Mouse (Mus musculus) intestine, embryonic 15.5 days (tissue): Measurements from ENCODE around the gene Wtap. TPM values are rescaled to one million over a fixed set of nuclear protein-coding genes. Genes with fewer than 3 reads are reported as not detected.
"Not testable (repeated sequence)": the region's sequence is repeated elsewhere in the genome, so short reads cannot be mapped to it uniquely, and the experiment has no call there.

Experiments used
- ATAC-seq: fragments of 200-750 bp; cut with Nextera tagmentation; 2 replicates; pipeline ENCODE4 v1.8.0; 2017; ENCODE audit warnings: moderate TSS enrichment, moderate library complexity
- H3K27ac ChIP-seq: fragments of 300-500 bp; sonication (generic); 2 replicates; pipeline ENCODE4 v1.5.1; 2015; ENCODE audit warnings: mild to moderate bottlenecking, inconsistent platforms
- H3K27me3 ChIP-seq: fragments of 300-500 bp; sonication (generic); replicated peaks from 2 replicates; pipeline ENCODE4 v1.6.1; 2015; ENCODE audit warnings: inconsistent platforms
- H3K36me3 ChIP-seq: fragments of 300-500 bp; sonication (generic); 2 replicates; pipeline ENCODE4 v1.6.1; 2015; ENCODE audit warnings: inconsistent platforms
- H3K4me1 ChIP-seq: fragments of 300-500 bp; sonication (generic); replicated peaks from 2 replicates; pipeline ENCODE4 v1.6.1; 2015; ENCODE audit warnings: inconsistent platforms
- H3K4me2 ChIP-seq: fragments of 300-500 bp; sonication (generic); replicated peaks from 2 replicates; pipeline ENCODE4 v1.6.1; 2015; ENCODE audit warnings: mild to moderate bottlenecking, inconsistent platforms
- H3K4me3 ChIP-seq: fragments of 300-500 bp; sonication (generic); replicated peaks from 2 replicates; pipeline ENCODE4 v1.5.1; 2015; ENCODE audit warnings: inconsistent platforms
- H3K9ac ChIP-seq: fragments of 300-500 bp; sonication (generic); 2 replicates; pipeline ENCODE4 v1.6.1; 2015; ENCODE audit warnings: inconsistent platforms
- H3K9me3 ChIP-seq: fragments of 300-500 bp; sonication (generic); 2 replicates; pipeline ENCODE4 v1.6.1; 2016; ENCODE audit warnings: inconsistent platforms
- WGBS: fragments of 180-500 bp; shearing (Covaris S2); methylation state at CpG from one replicate; pipeline ENCODE4 v1.1.7; 2015; 5-methylcytosine and 5-hydroxymethylcytosine counted together
- polyA plus RNA-seq: library from polyadenylated mRNA; unstranded; fragments of >200 nt; fragmentation: Nextera tagmentation; extraction: Ambion mirVana; gene quantifications from 2 replicates; pipeline ENCODE4 v1.2.1, GENCODE M21; 2015

Wtap gene
- polyA plus RNA-seq, 1 experiment from 2014 or later = 120 TPM

- peak overlapping the region; percentile 100 for H3K27ac ChIP-seq
- 0 out of 2 replicates have a peak, but pooled peaks cover 4% of the 10 kb centered on the region for H3K36me3 ChIP-seq
- peak overlapping the region; percentile 66 for H3K4me2 ChIP-seq
- H3K4me3 ChIP-seq = peak overlapping the region; percentile 100
- ATAC-seq = peak; percentile 94
- H3K9ac ChIP-seq = peak overlapping the region; percentile 100
- H3K27me3 ChIP-seq = no peaks in the 10 kb centered on the region
- H3K9me3 ChIP-seq = no peaks in the 10 kb centered on the region
- H3K4me1 ChIP-seq = 0 out of 2 replicates have a peak, but pooled peaks cover 2% of the 10 kb centered on the region
- under 1% methylated on average over 51 of the region's 51 CpGs for WGBS
Observed at GRCm38 (mm10) chr17:12992470-12992991, 1.4 kb downstream of the Wtap start.

- under 1% methylated on average over 74 of the region's 84 CpGs for WGBS
- Histone ChIP-seq H3K4me3 (peak overlapping the region; percentile 100), H3K27me3 (no peaks in the 10 kb centered on the region), H3K36me3 (0 out of 2 replicates have a peak, but pooled peaks cover 4% of the 10 kb centered on the region), H3K9me3 (no peaks in the 10 kb centered on the region), H3K4me1 (0 out of 2 replicates have a peak, but pooled peaks cover 2% of the 10 kb centered on the region), H3K4me2 (peak overlapping the region; percentile 66), H3K27ac (peak overlapping the region; percentile 100), H3K9ac (peak overlapping the region; percentile 100)
- ATAC-seq = peak; percentile 96
Observed at GRCm38 (mm10) chr17:12991635-12992358, 2.2 kb downstream of the Wtap start.

- under 1% methylated on average over 12 of the region's 12 CpGs for WGBS
- H3K4me3 ChIP-seq = peak overlapping the region; percentile 100
- ATAC-seq = no peak
- 0 out of 2 replicates have a peak, but pooled peaks cover 4% of the 10 kb centered on the region for H3K36me3 ChIP-seq
- no peaks in the 10 kb centered on the region for H3K9me3 ChIP-seq
- H3K9ac ChIP-seq = peak overlapping the region; percentile 100
- H3K4me1 ChIP-seq = 0 out of 2 replicates have a peak, but pooled peaks cover 2% of the 10 kb centered on the region
- H3K4me2 ChIP-seq = peak overlapping the region; percentile 60
- H3K27me3 ChIP-seq = no peaks in the 10 kb centered on the region
- H3K27ac ChIP-seq = peak overlapping the region; percentile 100
Observed at GRCm38 (mm10) chr17:12991194-12991634, 2.8 kb downstream of the Wtap start.

- no peak for ATAC-seq
- Histone ChIP-seq H3K9me3 (no peaks in the 10 kb centered on the region), H3K9ac (peak overlapping the region; percentile 100), H3K4me3 (peak overlapping the region; percentile 100), H3K4me1 (0 out of 2 replicates have a peak, but pooled peaks cover 2% of the 10 kb centered on the region), H3K27me3 (no peaks in the 10 kb centered on the region), H3K27ac (peak overlapping the region; percentile 100; the same call in 1 of the 2 replicates), H3K36me3 (0 out of 2 replicates have a peak, but pooled peaks cover 4% of the 10 kb centered on the region), H3K4me2 (peak overlapping the region; percentile 60)
- 41% methylated on average over 8 of the region's 8 CpGs for WGBS
Observed at GRCm38 (mm10) chr17:12990567-12991145, 3.3 kb downstream of the Wtap start.

- H3K36me3 ChIP-seq, H3K4me3 ChIP-seq, H3K4me2 ChIP-seq, ATAC-seq, H3K27ac ChIP-seq, H3K27me3 ChIP-seq, H3K9me3 ChIP-seq, H3K9ac ChIP-seq, H3K4me1 ChIP-seq: not testable (repeated sequence)
- 96% methylated on average over 8 of the region's 8 CpGs for WGBS
Observed at GRCm38 (mm10) chr17:12988096-12988495, 5.9 kb downstream of the Wtap start.

- H3K36me3 ChIP-seq = peaks cover 15% of the 10 kb centered on the region
- no peak overlapping the region for H3K9ac ChIP-seq
- H3K4me2 ChIP-seq = no peak overlapping the region
- H3K4me1 ChIP-seq = 0 out of 2 replicates have a peak, but pooled peaks cover 2% of the 10 kb centered on the region
- no peak overlapping the region for H3K27ac ChIP-seq
- no peaks in the 10 kb centered on the region for H3K9me3 ChIP-seq
- ATAC-seq = no peak
- H3K27me3 ChIP-seq = no peaks in the 10 kb centered on the region
- no peak overlapping the region for H3K4me3 ChIP-seq
- 83% methylated on average over 2 of the region's 2 CpGs for WGBS
Observed at GRCm38 (mm10) chr17:12983988-12984387, 10.0 kb downstream of the Wtap start.

GRCm38 (mm10) chr17:12978546-12978945 is 15.4 kb downstream of the Wtap start:
- Histone ChIP-seq H3K27me3 (no peaks in the 10 kb centered on the region), H3K4me1 (no peaks in the 10 kb centered on the region), H3K9me3 (no peaks in the 10 kb centered on the region), H3K27ac (no peak overlapping the region), H3K4me2 (no peak overlapping the region), H3K9ac (no peak overlapping the region), H3K4me3 (no peak overlapping the region), H3K36me3 (peaks cover 15% of the 10 kb centered on the region)
- 100% methylated on average over 1 of the region's 1 CpGs for WGBS
- ATAC-seq = no peak

- no peak overlapping the region for H3K4me3 ChIP-seq
- WGBS = 84% methylated on average over 2 of the region's 2 CpGs
- H3K27me3 ChIP-seq = no peaks in the 10 kb centered on the region
- ATAC-seq = no peak
- no peak overlapping the region for H3K4me2 ChIP-seq
- H3K27ac ChIP-seq = no peak overlapping the region
- H3K9me3 ChIP-seq = no peaks in the 10 kb centered on the region
- no peaks in the 10 kb centered on the region for H3K4me1 ChIP-seq
- no peak overlapping the region for H3K9ac ChIP-seq
- H3K36me3 ChIP-seq = peaks cover 6% of the 10 kb centered on the region; the same call in 1 of the 2 replicates
Observed at GRCm38 (mm10) chr17:12973851-12974250, 20.1 kb downstream of the Wtap start.

GRCm38 (mm10) chr17:12967173-12967572 is 26.8 kb downstream of the Wtap start:
- Histone ChIP-seq H3K4me3 (no peak overlapping the region), H3K4me1 (no peaks in the 10 kb centered on the region), H3K27ac (no peak overlapping the region), H3K4me2 (no peak overlapping the region), H3K27me3 (no peaks in the 10 kb centered on the region), H3K9me3 (no peaks in the 10 kb centered on the region), H3K36me3 (peaks cover 11% of the 10 kb centered on the region; the same call in 1 of the 2 replicates), H3K9ac (no peak overlapping the region)
- 87% methylated on average over 2 of the region's 2 CpGs for WGBS
- no peak for ATAC-seq

GRCm38 (mm10) chr17:12963476-12963875 is 30.5 kb downstream of the Wtap start:
- Histone ChIP-seq H3K4me2 (no peak overlapping the region), H3K9me3 (no peaks in the 10 kb centered on the region), H3K4me3 (no peak overlapping the region), H3K27me3 (no peaks in the 10 kb centered on the region), H3K4me1 (0 out of 2 replicates have a peak, but pooled peaks cover 5% of the 10 kb centered on the region), H3K9ac (no peak overlapping the region), H3K36me3 (peaks cover 11% of the 10 kb centered on the region; the same call in 1 of the 2 replicates), H3K27ac (no peak overlapping the region)
- 70% methylated on average over 3 of the region's 3 CpGs for WGBS
- no peak for ATAC-seq

- Histone ChIP-seq H3K4me1 (0 out of 2 replicates have a peak, but pooled peaks cover 5% of the 10 kb centered on the region), H3K4me3 (peak within 1 kb of the TSS; percentile 76), H3K9ac (peak within 1 kb of the TSS; percentile 63), H3K27ac (peak within 1 kb of the TSS; percentile 84), H3K27me3 (no peaks in the 10 kb centered on the region), H3K4me2 (peak within 1 kb of the TSS; percentile 80), H3K9me3 (no peaks in the 10 kb centered on the region), H3K36me3 (no peaks in the 10 kb centered on the region)
- peak; percentile 99 for ATAC-seq
- under 1% methylated on average over 42 of the region's 42 CpGs for WGBS
Observed at GRCm38 (mm10) chr17:12960331-12960873, 33.6 kb downstream of the Wtap start, which contains the start of gene Acat2. Gene Acat2 (minus strand): TSS chr17:12960747.

GRCm38 (mm10) chr17:12959377-12959776 is 34.6 kb downstream of the Wtap start:
- H3K4me1 ChIP-seq, H3K4me3 ChIP-seq, H3K36me3 ChIP-seq, H3K9ac ChIP-seq, H3K9me3 ChIP-seq, H3K27ac ChIP-seq, H3K27me3 ChIP-seq, ATAC-seq: not testable (repeated sequence)
- peak overlapping the region; percentile 43 for H3K4me2 ChIP-seq
- 35% methylated on average over 2 of the region's 2 CpGs for WGBS
